Mouse (Mus musculus): ENCODE data around the gene Olfr486. TPM values are rescaled to one million over a fixed set of nuclear protein-coding genes. Genes with fewer than 3 reads are reported as not detected.
"Not testable (repeated sequence)": the region's sequence is repeated elsewhere in the genome, so short reads cannot be mapped to it uniquely, and the experiment has no call there.

Gene Olfr486
- polyA plus RNA-seq (2012; fragmentation: generic; extraction: Trizol) = not detected
- long read RNA-seq, experiment 1 = 0 reads
- long read RNA-seq, experiment 2 = 0 reads

- not testable (repeated sequence) for H3K27me3 ChIP-seq (ENCODE audit: control insufficient read depth, insufficient read depth, insufficient read length); H3ac ChIP-seq (ENCODE audit: control insufficient read depth, insufficient read length, low read depth); H3K79me2 ChIP-seq (ENCODE audit: control insufficient read depth, insufficient read depth); H3K79me3 ChIP-seq (ENCODE audit: low read depth); H3K36me3 ChIP-seq (ENCODE audit: control insufficient read depth, insufficient read depth); H3K4me3 ChIP-seq (ENCODE audit: insufficient read depth, poor library complexity, severe bottlenecking)
Measured at GRCm38 (mm10) chr7:108172642-108173041, at the start of gene Olfr486. Gene Olfr486 (minus strand): TSS chr7:108172742.

GRCm38 (mm10) chr7:108214536-108214935 lies 42.0 kb upstream of the Olfr486 start, which contains the start of gene Olfr487:
Gene Olfr487 (minus strand): TSS chr7:108214636.
- not testable (repeated sequence) for H3K27me3 ChIP-seq (ENCODE audit: control insufficient read depth, insufficient read depth, insufficient read length); H3K79me3 ChIP-seq (ENCODE audit: low read depth); H3ac ChIP-seq (ENCODE audit: control insufficient read depth, insufficient read length, low read depth); H3K79me2 ChIP-seq (ENCODE audit: control insufficient read depth, insufficient read depth); H3K36me3 ChIP-seq (ENCODE audit: control insufficient read depth, insufficient read depth); H3K4me3 ChIP-seq (ENCODE audit: insufficient read depth, poor library complexity, severe bottlenecking)

GRCm38 (mm10) chr7:108196938-108197337 lies 24.4 kb upstream of the Olfr486 start:
- Histone ChIP-seq H3K36me3 (ENCODE audit: control insufficient read depth, insufficient read depth) (no peaks in the 10 kb centered on the region), H3K27me3 (ENCODE audit: control insufficient read depth, insufficient read depth, insufficient read length) (no peaks in the 10 kb centered on the region), H3K79me2 (ENCODE audit: control insufficient read depth, insufficient read depth) (no peaks in the 10 kb centered on the region), H3K4me3 (ENCODE audit: insufficient read depth, poor library complexity, severe bottlenecking) (no peak overlapping the region), H3K79me3 (ENCODE audit: low read depth) (no peaks in the 10 kb centered on the region), H3ac (ENCODE audit: control insufficient read depth, insufficient read length, low read depth) (no peak overlapping the region)
- no peak for TF ChIP-seq MYOD1 (IDR thresholded peaks at IDR 0.05; ENCODE audit: control insufficient read depth, insufficient read length, low read depth)
- no peak for TF ChIP-seq CEBPB (IDR thresholded peaks at IDR 0.05; ENCODE audit: low read depth)
- TF ChIP-seq USF1 (IDR thresholded peaks at IDR 0.05; ENCODE audit: low read depth) = no peak
- TF ChIP-seq FOSL1 (IDR thresholded peaks at IDR 0.05; ENCODE audit: insufficient read depth, low read length, poor library complexity, severe bottlenecking) = no peak
- TF ChIP-seq CTCF (IDR thresholded peaks at IDR 0.05; ENCODE audit: control insufficient read depth, insufficient read depth, insufficient read length) = no peak
- no peak for TF ChIP-seq MAX (IDR thresholded peaks at IDR 0.05)

GRCm38 (mm10) chr7:108196337-108196736 lies 23.8 kb upstream of the Olfr486 start:
- not testable (repeated sequence) for H3K79me3 ChIP-seq (ENCODE audit: low read depth); H3K4me3 ChIP-seq (ENCODE audit: insufficient read depth, poor library complexity, severe bottlenecking); H3ac ChIP-seq (ENCODE audit: control insufficient read depth, insufficient read length, low read depth); H3K36me3 ChIP-seq (ENCODE audit: control insufficient read depth, insufficient read depth); H3K27me3 ChIP-seq (ENCODE audit: control insufficient read depth, insufficient read depth, insufficient read length); H3K79me2 ChIP-seq (ENCODE audit: control insufficient read depth, insufficient read depth)

- not testable (repeated sequence) for H3K36me3 ChIP-seq (ENCODE audit: control insufficient read depth, insufficient read depth); H3K4me3 ChIP-seq (ENCODE audit: insufficient read depth, poor library complexity, severe bottlenecking); H3ac ChIP-seq (ENCODE audit: control insufficient read depth, insufficient read length, low read depth); H3K79me3 ChIP-seq (ENCODE audit: low read depth); H3K79me2 ChIP-seq (ENCODE audit: control insufficient read depth, insufficient read depth); H3K27me3 ChIP-seq (ENCODE audit: control insufficient read depth, insufficient read depth, insufficient read length)
Measured at GRCm38 (mm10) chr7:108192714-108193113, 20.2 kb upstream of the Olfr486 start.

GRCm38 (mm10) chr7:108191196-108191595 lies 18.7 kb upstream of the Olfr486 start:
- not testable (repeated sequence) for H3K36me3 ChIP-seq (ENCODE audit: control insufficient read depth, insufficient read depth); H3K79me2 ChIP-seq (ENCODE audit: control insufficient read depth, insufficient read depth); H3ac ChIP-seq (ENCODE audit: control insufficient read depth, insufficient read length, low read depth); H3K4me3 ChIP-seq (ENCODE audit: insufficient read depth, poor library complexity, severe bottlenecking); H3K79me3 ChIP-seq (ENCODE audit: low read depth); H3K27me3 ChIP-seq (ENCODE audit: control insufficient read depth, insufficient read depth, insufficient read length)

GRCm38 (mm10) chr7:108185237-108185636 lies 12.7 kb upstream of the Olfr486 start:
- not testable (repeated sequence) for H3K79me2 ChIP-seq (ENCODE audit: control insufficient read depth, insufficient read depth); H3K27me3 ChIP-seq (ENCODE audit: control insufficient read depth, insufficient read depth, insufficient read length); H3K36me3 ChIP-seq (ENCODE audit: control insufficient read depth, insufficient read depth); H3K4me3 ChIP-seq (ENCODE audit: insufficient read depth, poor library complexity, severe bottlenecking); H3ac ChIP-seq (ENCODE audit: control insufficient read depth, insufficient read length, low read depth); H3K79me3 ChIP-seq (ENCODE audit: low read depth)

- not testable (repeated sequence) for H3K4me3 ChIP-seq (ENCODE audit: insufficient read depth, poor library complexity, severe bottlenecking); H3K27me3 ChIP-seq (ENCODE audit: control insufficient read depth, insufficient read depth, insufficient read length); H3K79me2 ChIP-seq (ENCODE audit: control insufficient read depth, insufficient read depth); H3ac ChIP-seq (ENCODE audit: control insufficient read depth, insufficient read length, low read depth); H3K36me3 ChIP-seq (ENCODE audit: control insufficient read depth, insufficient read depth); H3K79me3 ChIP-seq (ENCODE audit: low read depth)
Measured at GRCm38 (mm10) chr7:108184401-108184800, 11.9 kb upstream of the Olfr486 start.
